7 mouse cellular contexts compared by ENCODE assay signal in genomic region chr19:5087884-5088728, GRCm38 (mm10). TPM values are rescaled to one million over a fixed set of nuclear protein-coding genes. Genes with fewer than 3 reads are reported as not detected.
A peak's percentile ranks its signal among the peaks of the same experiment; 100 is the strongest.
DNase-seq lines count a peak whose midpoint lies in the region; ATAC-seq lines count a peak whose summit lies in the region.

Gene Yif1a (plus strand): TSS chr19:5088538.

- under 1% methylated on average over 58 of the region's 58 CpGs for WGBS in intestine, embryonic 16.5 days
- under 1% methylated on average over 58 of the region's 58 CpGs for WGBS in midbrain, embryonic 11.5 days

- peak within 1 kb of the TSS; percentile 90 for H3K27ac ChIP-seq in intestine, embryonic 16.5 days (ENCODE audit: low read length)
- peak within 1 kb of the TSS; percentile 71 for H3K27ac ChIP-seq in midbrain, embryonic 11.5 days (ENCODE audit: low read depth, low read length)

- peak within 1 kb of the TSS; percentile 71 for H3K4me3 ChIP-seq in intestine, embryonic 16.5 days (ENCODE audit: low read length)
- peak within 1 kb of the TSS; percentile 86 for H3K4me3 ChIP-seq in midbrain, embryonic 11.5 days (ENCODE audit: low read depth, low read length)

- H3K27me3 ChIP-seq in intestine, embryonic 16.5 days (replicated peaks; ENCODE audit: control insufficient read depth, insufficient read depth, low read length) = peaks cover 32% of the 10 kb centered on the region
- peaks cover 33% of the 10 kb centered on the region for H3K27me3 ChIP-seq in midbrain, embryonic 11.5 days (ENCODE audit: control insufficient read depth, insufficient read depth, low read length)

- intact Hi-C loops in left cerebral cortex, postnatal 36 days (cut with DNase I) = no loop called here

- H3K4me2 ChIP-seq in intestine, embryonic 16.5 days (ENCODE audit: low read depth, low read length) = peak within 1 kb of the TSS; percentile 73
- peak within 1 kb of the TSS; percentile 83 for H3K4me2 ChIP-seq in midbrain, embryonic 11.5 days

- H3K9ac ChIP-seq in intestine, embryonic 16.5 days (ENCODE audit: low read depth, low read length) = peak within 1 kb of the TSS; percentile 81
- peak within 1 kb of the TSS; percentile 72 for H3K9ac ChIP-seq in midbrain, embryonic 11.5 days (ENCODE audit: low read length)

- no peaks in the 10 kb centered on the region for H3K9me3 ChIP-seq in intestine, embryonic 16.5 days (ENCODE audit: control insufficient read depth, low read length)
- no peaks in the 10 kb centered on the region for H3K9me3 ChIP-seq in midbrain, embryonic 11.5 days (ENCODE audit: control insufficient read depth, low read length)

- DNase-seq in adrenal gland, adult 8-10 months = peak; percentile 97
- peak; percentile 95 for DNase-seq in embryo, embryonic 9.5 days (ENCODE audit: extremely low spot score)
- DNase-seq in gastrocnemius, postnatal 4 days (ENCODE audit: low spot score in 2 of 2) = peak; percentile 88 to 95
- peak; percentile 91 to 94 for DNase-seq in left cerebral cortex, postnatal 36 days (ENCODE audit: low spot score in 2 of 2)
- peak; percentile 100 for DNase-seq in midbrain, embryonic 11.5 days (ENCODE audit: low spot score, missing footprints)
- DNase-seq in skeletal muscle tissue, adult 2 months (ENCODE audit: low read depth, low spot score) = peak; percentile 97

- H3K36me3 ChIP-seq in intestine, embryonic 16.5 days (ENCODE audit: control insufficient read depth, insufficient read depth, low read length) = peaks cover 2% of the 10 kb centered on the region
- H3K36me3 ChIP-seq in midbrain, embryonic 11.5 days (ENCODE audit: control insufficient read depth, insufficient read depth, low read length) = peaks cover 2% of the 10 kb centered on the region; the same call in 1 of the 2 replicates

- H3K4me1 ChIP-seq in intestine, embryonic 16.5 days (ENCODE audit: control insufficient read depth, insufficient read depth, low read length) = peaks cover 17% of the 10 kb centered on the region
- H3K4me1 ChIP-seq in midbrain, embryonic 11.5 days (ENCODE audit: control insufficient read depth, insufficient read depth, low read length) = peaks cover 22% of the 10 kb centered on the region

- peak; percentile 93 for ATAC-seq in intestine, embryonic 16.5 days
- ATAC-seq in midbrain, embryonic 11.5 days (ENCODE audit: low FRiP score) = peak; percentile 91

RNA-seq across cellular contexts. Expression of gene Yif1a, which starts in this region (rescaled TPM):
- 10 to 100 TPM; 58.5 to 79.0 (median 62.9) TPM for total RNA-seq in adrenal gland, adult 8-10 months (2022)
- 10 to 100 TPM; 57.9 to 59.6 TPM for total RNA-seq in gastrocnemius, postnatal 4 days (2021)
- polyA plus RNA-seq in intestine, embryonic 16.5 days (2015; fragmentation: Nextera tagmentation; extraction: Ambion mirVana) = 155 and 176 TPM in 2 replicates
- total RNA-seq in left cerebral cortex, postnatal 36 days (2021) = 10 to 100 TPM; 24.8 to 26.1 TPM
- 70.4 and 80.6 TPM in 2 replicates for polyA plus RNA-seq in midbrain, embryonic 11.5 days (2014; fragmentation: Nextera tagmentation; extraction: Ambion mirVana)

Comparison
In these comparisons a context has a peak if more than half of its experiments do, and no peak if none do; other contexts are left out.
1. Peak in every context shown above with its lines: DNase-seq, ATAC-seq, H3K4me3 ChIP-seq and H3K27ac ChIP-seq.